Mouse (Mus musculus) stomach, postnatal 0 days (tissue): Measurements from ENCODE around the gene Ptprm. TPM values are rescaled to one million over a fixed set of nuclear protein-coding genes. Genes with fewer than 3 reads are reported as not detected.

ENCODE experiments used
- ATAC-seq: fragments of 200-750 bp; cut with Nextera tagmentation; 2 replicates; pipeline ENCODE4 v1.8.0; 2017; ENCODE audit not compliant: low FRiP score, low TSS enrichment
- DNase-seq: peaks from one replicate; pipeline ENCODE4 v3.0.0-alpha.2; 2016; ENCODE audit warnings: low spot score
- H3K27ac ChIP-seq: fragments of 300-500 bp; sonication (generic); replicated peaks from 2 replicates; pipeline ENCODE4 v1.5.1; 2014; ENCODE audit warnings: mild to moderate bottlenecking, control low read depth
- H3K27me3 ChIP-seq: fragments of 300-500 bp; sonication (generic); 2 replicates; pipeline ENCODE4 v1.6.1; 2014; ENCODE audit warnings: low read length; ENCODE audit not compliant: control insufficient read depth, insufficient read depth
- H3K36me3 ChIP-seq: fragments of 300-500 bp; sonication (generic); 2 replicates; pipeline ENCODE4 v1.6.1; 2014; ENCODE audit warnings: low read length, mixed read lengths; ENCODE audit not compliant: control insufficient read depth, insufficient read depth
- H3K4me1 ChIP-seq: fragments of 300-500 bp; sonication (generic); replicated peaks from 2 replicates; pipeline ENCODE4 v1.6.1; 2014; ENCODE audit warnings: antibody characterized with exemption; ENCODE audit not compliant: control insufficient read depth, insufficient read depth
- H3K4me2 ChIP-seq: fragments of 300-500 bp; sonication (generic); replicated peaks from 2 replicates; pipeline ENCODE4 v1.6.1; 2014; ENCODE audit warnings: low read depth, mild to moderate bottlenecking, control low read depth, moderate library complexity
- H3K4me3 ChIP-seq: fragments of 300-500 bp; sonication (generic); 2 replicates; pipeline ENCODE4 v1.5.1; 2014; ENCODE audit warnings: low read depth, low read length, control low read depth
- H3K9ac ChIP-seq: fragments of 300-500 bp; sonication (generic); 2 replicates; pipeline ENCODE4 v1.6.1; 2014; ENCODE audit warnings: mild to moderate bottlenecking, low read length, control low read depth, mixed read lengths
- H3K9me3 ChIP-seq: fragments of 300-500 bp; sonication (generic); 2 replicates; pipeline ENCODE4 v1.6.1; 2016; ENCODE audit warnings: low read length; ENCODE audit not compliant: control insufficient read depth
- CTCF ChIP-seq: IDR thresholded peaks from 2 replicates; pipeline ENCODE4 v1.5.1; 2016; ENCODE audit warnings: antibody characterized with exemption, low read depth, mild to moderate bottlenecking, moderate library complexity
- EP300 ChIP-seq: optimal IDR thresholded peaks from 2 replicates; pipeline ENCODE3; 2016; ENCODE audit warnings: antibody characterized with exemption
- WGBS: fragments of 180-500 bp; shearing (Covaris S2); extraction: QIAGEN DNeasy Blood & Tissue Kit; methylation state at CpG from one replicate; pipeline ENCODE4 v1.1.7; 2014; 5-methylcytosine and 5-hydroxymethylcytosine counted together
- microRNA-seq: library from miRNA; unstranded; fragments of <30 nt; microRNA quantifications from one replicate; pipeline ENCODE4, GENCODE M21; 2016
- polyA plus RNA-seq: library from polyadenylated mRNA; unstranded; fragments of >200 nt; fragmentation: Nextera tagmentation; extraction: Ambion mirVana; gene quantifications from 2 replicates; pipeline ENCODE4 v1.2.1, GENCODE M21; 2015

Gene Ptprm
- polyA plus RNA-seq, 1 experiment from 2014 or later = 3.6 TPM

- Histone ChIP-seq H3K4me3 (no peak overlapping the region), H3K27ac (no peak overlapping the region), H3K4me2 (no peak overlapping the region), H3K9me3 (no peaks in the 10 kb centered on the region), H3K36me3 (no peaks in the 10 kb centered on the region), H3K9ac (no peak overlapping the region), H3K27me3 (no peaks in the 10 kb centered on the region), H3K4me1 (no peaks in the 10 kb centered on the region)
- DNase-seq = no peak
- 35% methylated on average over 3 of the region's 3 CpGs for WGBS
- TF ChIP-seq CTCF (no peak), EP300 (no peak)
- no peak for ATAC-seq
These were observed 695.0 kb downstream of the Ptprm start for GRCm38 (mm10) chr17:66659242-66659641.

GRCm38 (mm10) chr17:66637951-66638722 lies 716.1 kb downstream of the Ptprm start:
- Histone ChIP-seq H3K9ac (no peak overlapping the region), H3K4me1 (no peaks in the 10 kb centered on the region), H3K4me2 (no peak overlapping the region), H3K9me3 (no peaks in the 10 kb centered on the region), H3K36me3 (no peaks in the 10 kb centered on the region), H3K4me3 (no peak overlapping the region), H3K27me3 (no peaks in the 10 kb centered on the region), H3K27ac (no peak overlapping the region)
- ATAC-seq (no peak), DNase-seq (no peak)
- 82% methylated on average over 7 of the region's 7 CpGs for WGBS
- no peak for TF ChIP-seq CTCF
- TF ChIP-seq EP300 = no peak

GRCm38 (mm10) chr17:66619996-66620656 lies 734.1 kb downstream of the Ptprm start:
- Histone ChIP-seq H3K27me3 (no peaks in the 10 kb centered on the region), H3K27ac (no peak overlapping the region), H3K9ac (no peak overlapping the region), H3K4me1 (no peaks in the 10 kb centered on the region), H3K4me2 (no peak overlapping the region), H3K9me3 (no peaks in the 10 kb centered on the region), H3K36me3 (no peaks in the 10 kb centered on the region), H3K4me3 (no peak overlapping the region)
- DNase-seq (no peak), ATAC-seq (no peak)
- no peak for TF ChIP-seq CTCF
- no peak for TF ChIP-seq EP300
- WGBS = 70% methylated on average over 13 of the region's 13 CpGs

DNA sequence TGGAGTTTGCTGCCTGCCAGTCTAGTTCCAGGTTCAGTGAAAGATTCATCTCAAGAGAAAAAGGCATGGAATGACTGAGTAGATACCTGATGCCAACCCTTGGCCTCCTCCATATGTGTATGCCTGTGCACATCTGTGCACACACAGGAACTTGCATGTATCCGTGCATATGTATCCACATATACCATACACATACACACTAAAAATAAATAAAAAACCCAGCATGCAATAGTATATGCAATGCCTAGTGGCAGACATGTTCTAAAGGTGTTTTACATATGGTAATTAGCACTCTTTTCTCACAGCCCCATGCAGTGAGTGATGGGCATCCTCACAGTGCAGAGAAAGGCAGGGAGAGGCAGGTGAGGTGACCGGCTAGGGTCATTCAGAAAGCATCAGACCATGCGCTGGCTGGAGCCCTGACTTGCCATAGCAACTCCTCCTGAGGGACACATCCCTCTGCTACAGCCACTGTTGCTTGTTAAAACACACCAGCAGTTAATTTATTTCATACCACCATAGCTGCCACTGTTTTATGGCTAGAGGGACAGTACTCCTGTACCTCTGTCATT lies 734.9 kb downstream of the Ptprm start:
- no peaks in the 10 kb centered on the region for H3K36me3 ChIP-seq
- no peak overlapping the region for H3K9ac ChIP-seq
- TF ChIP-seq EP300 (no peak), CTCF (no peak)
- no peak overlapping the region for H3K4me2 ChIP-seq
- no peaks in the 10 kb centered on the region for H3K27me3 ChIP-seq
- DNase-seq (no peak), ATAC-seq (no peak)
- H3K9me3 ChIP-seq = no peaks in the 10 kb centered on the region
- no peaks in the 10 kb centered on the region for H3K4me1 ChIP-seq
- H3K27ac ChIP-seq = no peak overlapping the region
- H3K4me3 ChIP-seq = no peak overlapping the region
- 92% methylated on average over 3 of the region's 3 CpGs for WGBS

Small RNA genes within 50 kb of the gene (microRNA-seq; reads per million reads assigned to microRNA genes)
- gene Mir5709 = not detected
